Mouse (Mus musculus) kidney, embryonic 16.5 days (tissue): Measurements from ENCODE around the gene Syp. TPM values are rescaled to one million over a fixed set of nuclear protein-coding genes. Genes with fewer than 3 reads are reported as not detected.

Source experiments
- ATAC-seq: fragments of 200-750 bp; cut with Nextera tagmentation; 2 replicates; pipeline ENCODE4 v1.8.0; 2017; ENCODE audit warnings: moderate TSS enrichment; ENCODE audit not compliant: low FRiP score, low TSS enrichment
- H3K27ac ChIP-seq: fragments of 300-500 bp; sonication (generic); 2 replicates; pipeline ENCODE4 v1.5.1; 2014; ENCODE audit warnings: low read length
- H3K27me3 ChIP-seq: fragments of 300-500 bp; sonication (generic); 2 replicates; pipeline ENCODE4 v1.6.1; 2014; ENCODE audit warnings: low read length, control low read depth, mixed read lengths; ENCODE audit not compliant: insufficient read depth
- H3K36me3 ChIP-seq: fragments of 300-500 bp; sonication (generic); 2 replicates; pipeline ENCODE4 v1.6.1; 2014; ENCODE audit warnings: low read length, control low read depth, mixed read lengths; ENCODE audit not compliant: insufficient read depth
- H3K4me1 ChIP-seq: fragments of 300-500 bp; sonication (generic); 2 replicates; pipeline ENCODE4 v1.6.1; 2014; ENCODE audit warnings: low read length, control low read depth, mixed read lengths; ENCODE audit not compliant: insufficient read depth
- H3K4me2 ChIP-seq: fragments of 300-500 bp; sonication (generic); replicated peaks from 2 replicates; pipeline ENCODE4 v1.6.1; 2014; ENCODE audit warnings: low read depth, low read length
- H3K4me3 ChIP-seq: fragments of 300-500 bp; sonication (generic); 2 replicates; pipeline ENCODE4 v1.5.1; 2014; ENCODE audit warnings: mild to moderate bottlenecking, low read length
- H3K9ac ChIP-seq: fragments of 300-500 bp; sonication (generic); replicated peaks from 2 replicates; pipeline ENCODE4 v1.6.1; 2014; ENCODE audit warnings: low read length
- H3K9me3 ChIP-seq: fragments of 300-500 bp; sonication (generic); 2 replicates; pipeline ENCODE4 v1.6.1; 2016; ENCODE audit warnings: low read length, control low read depth
- WGBS: fragments of 180-500 bp; shearing (Covaris S2); extraction: QIAGEN DNeasy Blood & Tissue Kit; methylation state at CpG from one replicate; pipeline ENCODE4 v1.1.7; 2014; 5-methylcytosine and 5-hydroxymethylcytosine counted together
- polyA plus RNA-seq: library from polyadenylated mRNA; unstranded; fragments of >200 nt; fragmentation: Nextera tagmentation; extraction: Ambion mirVana; gene quantifications from 2 replicates; pipeline ENCODE4 v1.2.1, GENCODE M21; 2015

Syp gene
- 3.1 and 3.6 TPM in 2 replicates for polyA plus RNA-seq

- Histone ChIP-seq H3K4me1 (no peaks in the 10 kb centered on the region), H3K27ac (no peak within 1 kb of the TSS), H3K4me2 (peak within 1 kb of the TSS; percentile 53), H3K9ac (no peak within 1 kb of the TSS), H3K36me3 (no peaks in the 10 kb centered on the region), H3K9me3 (no peaks in the 10 kb centered on the region), H3K27me3 (no peaks in the 10 kb centered on the region; the same call in 1 of the 2 replicates), H3K4me3 (peak within 1 kb of the TSS; percentile 39)
- peak; percentile 87 for ATAC-seq
- WGBS, result 26% methylated on average over 37 of the region's 42 CpGs
These were observed at the start of gene Syp for GRCm38 (mm10) chrX:7638401-7639091. Gene Syp, plus strand, starts transcription at chrX:7638471.

- ATAC-seq, result no peak
- Histone ChIP-seq H3K27ac (no peak overlapping the region), H3K36me3 (peaks cover 14% of the 10 kb centered on the region; the same call in 1 of the 2 replicates), H3K27me3 (no peaks in the 10 kb centered on the region), H3K9ac (no peak overlapping the region), H3K4me1 (no peaks in the 10 kb centered on the region), H3K4me2 (no peak overlapping the region), H3K9me3 (0 out of 2 replicates have a peak, but pooled peaks cover 2% of the 10 kb centered on the region), H3K4me3 (no peak overlapping the region)
- 77% methylated on average over 9 of the region's 9 CpGs for WGBS
These were observed 42.9 kb upstream of the Syp start for GRCm38 (mm10) chrX:7595371-7595770.

- Histone ChIP-seq H3K4me3 (no peak overlapping the region; the same call in 1 of the 2 replicates), H3K4me1 (no peaks in the 10 kb centered on the region), H3K27ac (no peak overlapping the region), H3K9ac (no peak overlapping the region), H3K9me3 (no peaks in the 10 kb centered on the region), H3K27me3 (no peaks in the 10 kb centered on the region), H3K36me3 (no peaks in the 10 kb centered on the region), H3K4me2 (peak overlapping the region; percentile 56; the same call in 1 of the 2 replicates)
- ATAC-seq, result 0 out of 2 replicates have a peak, but pooled peaks have one; percentile 36
- whole genome bisulfite sequencing, result 85% methylated on average over 7 of the region's 7 CpGs
These were observed 34.3 kb upstream of the Syp start for GRCm38 (mm10) chrX:7604004-7604403.

GRCm38 (mm10) chrX:7604879-7605574 is 33.2 kb upstream of the Syp start, which contains the start of gene Ccdc22:
Gene Ccdc22, minus strand, starts transcription at chrX:7605517.
- no peaks in the 10 kb centered on the region for H3K9me3 ChIP-seq
- no peaks in the 10 kb centered on the region for H3K4me1 ChIP-seq
- WGBS, result 26% methylated on average over 28 of the region's 28 CpGs
- H3K9ac ChIP-seq, result peak within 1 kb of the TSS; percentile 65
- no peaks in the 10 kb centered on the region for H3K36me3 ChIP-seq
- ATAC-seq, result peak; percentile 96
- no peak within 1 kb of the TSS for H3K27ac ChIP-seq
- no peaks in the 10 kb centered on the region; the same call in 1 of the 2 replicates for H3K27me3 ChIP-seq
- H3K4me3 ChIP-seq, result peak within 1 kb of the TSS; percentile 55
- peak within 1 kb of the TSS; percentile 56 for H3K4me2 ChIP-seq

GRCm38 (mm10) chrX:7605575-7605941 is 32.7 kb upstream of the Syp start:
- 45% methylated on average over 8 of the region's 8 CpGs for WGBS
- Histone ChIP-seq H3K27me3 (no peaks in the 10 kb centered on the region; the same call in 1 of the 2 replicates), H3K36me3 (no peaks in the 10 kb centered on the region), H3K9ac (no peak overlapping the region), H3K4me3 (no peak overlapping the region), H3K27ac (no peak overlapping the region), H3K9me3 (no peaks in the 10 kb centered on the region), H3K4me1 (no peaks in the 10 kb centered on the region), H3K4me2 (no peak overlapping the region)
- ATAC-seq, result no peak

- 69% methylated on average over 6 of the region's 6 CpGs for WGBS
- no peaks in the 10 kb centered on the region for H3K36me3 ChIP-seq
- no peak for ATAC-seq
- H3K4me3 ChIP-seq, result no peak within 1 kb of the TSS
- no peaks in the 10 kb centered on the region for H3K9me3 ChIP-seq
- H3K27ac ChIP-seq, result no peak within 1 kb of the TSS
- H3K9ac ChIP-seq, result no peak within 1 kb of the TSS
- no peaks in the 10 kb centered on the region for H3K4me1 ChIP-seq
- no peaks in the 10 kb centered on the region; the same call in 1 of the 2 replicates for H3K27me3 ChIP-seq
- H3K4me2 ChIP-seq, result no peak within 1 kb of the TSS
These were observed 31.5 kb upstream of the Syp start, which contains the start of gene Cacna1f for GRCm38 (mm10) chrX:7606783-7607182. Gene Cacna1f, plus strand, starts transcription at chrX:7607083.

GRCm38 (mm10) chrX:7610035-7610434 is 28.2 kb upstream of the Syp start:
- no peak for ATAC-seq
- 31% methylated on average over 21 of the region's 21 CpGs for WGBS
- H3K9ac ChIP-seq, result 0 out of 2 replicates have a peak overlapping the region, but pooled peaks have one; percentile 43

GRCm38 (mm10) chrX:7610536-7611258 is 27.6 kb upstream of the Syp start:
- peak overlapping the region; percentile 67 for H3K4me2 ChIP-seq
- no peaks in the 10 kb centered on the region; the same call in 1 of the 2 replicates for H3K9me3 ChIP-seq
- no peaks in the 10 kb centered on the region for H3K4me1 ChIP-seq
- H3K27me3 ChIP-seq, result no peaks in the 10 kb centered on the region; the same call in 1 of the 2 replicates
- H3K9ac ChIP-seq, result peak overlapping the region; percentile 43; the same call in 1 of the 2 replicates
- 25% methylated on average over 26 of the region's 26 CpGs for WGBS
- no peaks in the 10 kb centered on the region for H3K36me3 ChIP-seq
- H3K27ac ChIP-seq, result no peak overlapping the region
- H3K4me3 ChIP-seq, result peak overlapping the region; percentile 43
- 0 out of 2 replicates have a peak, but pooled peaks have one; percentile 42 for ATAC-seq

More at GRCm38 (mm10) chrX:7610035-7610434, 28.2 kb upstream of the Syp start:
- Histone ChIP-seq H3K36me3 (no peaks in the 10 kb centered on the region), H3K27me3 (no peaks in the 10 kb centered on the region; the same call in 1 of the 2 replicates), H3K27ac (no peak overlapping the region), H3K4me3 (peak overlapping the region; percentile 43), H3K4me2 (peak overlapping the region; percentile 67), H3K4me1 (no peaks in the 10 kb centered on the region), H3K9me3 (no peaks in the 10 kb centered on the region)

- no peak overlapping the region for H3K9ac ChIP-seq
- H3K36me3 ChIP-seq, result no peaks in the 10 kb centered on the region
- H3K4me3 ChIP-seq, result no peak overlapping the region
- H3K4me2 ChIP-seq, result no peak overlapping the region
- no peaks in the 10 kb centered on the region; the same call in 1 of the 2 replicates for H3K9me3 ChIP-seq
- no peaks in the 10 kb centered on the region for H3K27me3 ChIP-seq
- no peak overlapping the region for H3K27ac ChIP-seq
- ATAC-seq, result no peak
- WGBS, result 83% methylated on average over 12 of the region's 12 CpGs
- H3K4me1 ChIP-seq, result no peaks in the 10 kb centered on the region
These were observed 20.3 kb upstream of the Syp start for GRCm38 (mm10) chrX:7617889-7618551.
